Mouse (Mus musculus) spleen, postnatal 36 days (tissue): ENCODE data around the gene Ubash3a.
A peak's percentile ranks its signal among the peaks of the same experiment; 100 is the strongest.

Source experiments
- DNase-seq, 2 experiments: peaks; one replicate each; pipeline ENCODE4 v3.0.0; 2022; ENCODE audit warnings: low spot score in 2 of 2, mixed read lengths in 1 of 2

Gene Ubash3a

DNA sequence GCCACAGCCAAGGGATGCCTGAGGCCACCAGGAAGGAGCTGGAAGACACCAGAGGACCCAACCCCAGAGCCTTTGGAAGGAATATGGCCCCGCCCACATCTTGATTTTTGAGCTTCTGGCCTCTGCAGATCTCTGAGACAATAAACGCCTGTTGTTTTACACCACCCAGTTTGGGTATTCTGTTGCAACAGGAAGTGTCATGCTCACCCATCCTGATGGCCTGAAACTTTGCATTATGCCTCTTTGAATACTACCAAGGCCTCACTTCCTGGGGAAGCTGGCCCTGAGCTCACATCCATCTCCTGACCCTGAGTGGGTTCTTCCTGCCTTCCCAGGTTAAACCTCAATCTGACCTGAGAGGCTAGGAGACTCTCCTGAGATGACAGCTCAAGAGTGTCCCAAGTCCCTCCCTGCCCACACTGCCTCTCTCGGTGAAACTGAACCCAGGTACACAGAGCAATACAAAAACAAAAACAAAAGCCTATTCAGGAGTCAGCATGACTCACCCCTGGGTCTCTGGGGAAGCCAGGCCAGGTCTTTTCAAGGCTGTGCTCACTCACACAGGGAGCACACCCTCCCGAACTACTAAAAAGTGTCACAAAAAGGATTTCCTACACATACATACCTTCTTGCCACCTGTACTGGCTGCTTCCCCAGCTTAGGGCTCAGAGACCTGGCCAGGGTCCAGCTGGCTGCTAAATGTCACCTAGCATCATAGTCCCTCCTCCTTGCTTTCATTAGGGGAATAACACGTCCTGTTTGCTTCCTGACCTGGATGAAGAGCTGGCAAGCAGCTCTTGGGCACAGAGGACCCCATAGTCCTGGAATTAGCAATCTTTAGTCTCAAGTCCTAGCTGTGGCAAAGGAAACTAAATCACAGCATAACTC is 8.6 kb downstream of the Ubash3a start:
- peak in 1 of 2 experiments; percentile 34 for DNase-seq

DNA sequence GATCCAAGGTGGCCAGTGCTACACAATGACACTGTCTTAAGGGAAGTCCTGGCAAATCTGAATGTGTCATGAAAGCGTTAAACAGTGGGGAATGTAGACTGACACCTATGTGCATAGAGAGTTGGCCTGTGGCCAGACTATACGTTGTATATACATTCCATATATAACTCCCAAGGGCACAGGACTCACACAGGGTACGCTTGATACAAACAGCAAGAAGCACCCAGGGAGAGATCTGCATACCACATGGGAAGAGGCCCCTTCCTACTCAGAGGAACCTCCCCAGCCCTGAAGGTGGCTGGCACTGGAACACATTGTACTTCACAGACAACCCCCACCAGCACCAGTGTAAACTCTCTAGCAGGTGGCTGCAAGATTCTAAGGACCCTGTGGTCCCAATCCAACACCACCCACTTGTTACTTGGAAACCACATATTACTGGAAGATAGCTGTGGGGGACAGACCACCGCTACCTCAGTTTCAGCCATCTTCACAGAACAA is 15.2 kb downstream of the Ubash3a start:
- DNase-seq = no peak

DNA sequence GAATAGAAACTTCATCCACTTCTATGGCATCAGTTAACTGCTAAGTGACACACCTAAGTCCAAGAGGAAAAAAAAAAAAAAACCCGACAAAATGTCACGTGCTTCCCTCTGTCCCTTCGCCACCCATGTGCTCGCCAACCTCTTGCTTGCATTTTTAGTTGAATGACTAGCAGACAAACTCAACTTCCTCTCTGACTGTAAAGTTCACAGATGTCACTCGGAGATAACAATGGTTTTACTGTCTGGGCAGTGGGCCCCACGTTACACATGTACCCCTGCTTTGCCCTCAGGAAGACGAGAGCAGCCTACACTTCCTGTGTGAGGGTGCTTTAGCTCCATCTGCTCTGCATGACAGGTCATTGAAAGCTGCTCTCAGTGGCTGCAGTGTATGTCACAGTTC is 16.2 kb downstream of the Ubash3a start:
- DNase-seq = peak; percentile 71 to 74

DNA sequence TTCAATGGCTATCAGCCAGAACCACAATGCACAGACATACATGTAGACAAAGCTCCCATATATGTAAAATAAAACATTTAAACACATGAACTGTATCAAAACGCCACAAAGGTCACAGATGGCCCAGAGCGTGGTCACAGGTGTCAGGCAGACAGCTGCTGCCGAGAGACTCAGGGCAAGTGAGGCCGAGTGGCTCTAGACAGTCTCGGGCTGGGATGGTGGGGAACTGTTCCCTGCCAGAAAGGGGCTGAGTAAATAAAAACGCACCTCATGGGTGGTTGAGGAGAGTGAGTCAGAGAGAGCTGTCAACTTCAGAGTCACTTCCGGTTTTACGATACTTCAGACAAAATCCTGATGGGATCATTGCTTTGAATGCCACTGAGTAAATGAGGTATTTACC is 16.9 kb downstream of the Ubash3a start:
- DNase-seq = peak in 1 of 2 experiments; percentile 26

DNA sequence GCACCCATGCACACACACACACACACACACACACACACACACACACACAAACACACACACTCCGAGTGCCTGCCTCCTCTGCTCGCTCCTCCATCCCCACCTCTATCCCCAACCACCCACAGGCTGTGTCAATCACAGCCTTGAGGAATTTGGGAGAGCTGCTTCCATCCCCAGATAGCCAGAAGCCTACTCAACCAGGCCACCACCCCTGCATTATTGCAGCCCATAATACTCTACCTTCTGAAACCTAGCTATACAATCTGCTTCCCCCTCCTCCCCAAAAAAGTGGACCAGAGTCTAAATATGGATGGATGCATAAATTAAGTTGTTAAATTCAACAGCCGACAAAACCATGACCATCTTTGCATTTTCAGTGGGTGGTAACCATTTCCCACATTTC is 18.7 kb downstream of the Ubash3a start:
- DNase-seq = peak in 1 of 2 experiments; percentile 45

DNA sequence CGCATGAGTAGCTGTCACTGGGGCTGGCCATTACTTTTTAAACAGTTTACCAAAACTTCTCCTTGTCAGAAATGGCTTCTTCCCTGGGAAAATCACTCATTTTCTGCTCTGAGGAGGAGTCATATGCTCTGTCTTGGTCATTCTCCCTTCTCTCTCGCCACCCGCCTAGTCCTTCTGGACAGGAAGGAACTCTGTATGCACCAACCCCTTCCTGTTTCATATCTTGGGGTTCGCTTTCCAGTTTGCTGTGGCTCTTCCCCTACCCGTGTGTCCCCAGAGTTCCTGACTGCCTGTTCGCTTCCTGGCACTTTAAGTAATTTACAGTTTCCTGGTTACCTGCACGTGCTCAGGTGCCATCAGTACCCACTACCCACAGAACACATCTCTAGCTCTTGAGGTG is 19.3 kb downstream of the Ubash3a start:
- no peak for DNase-seq

DNA sequence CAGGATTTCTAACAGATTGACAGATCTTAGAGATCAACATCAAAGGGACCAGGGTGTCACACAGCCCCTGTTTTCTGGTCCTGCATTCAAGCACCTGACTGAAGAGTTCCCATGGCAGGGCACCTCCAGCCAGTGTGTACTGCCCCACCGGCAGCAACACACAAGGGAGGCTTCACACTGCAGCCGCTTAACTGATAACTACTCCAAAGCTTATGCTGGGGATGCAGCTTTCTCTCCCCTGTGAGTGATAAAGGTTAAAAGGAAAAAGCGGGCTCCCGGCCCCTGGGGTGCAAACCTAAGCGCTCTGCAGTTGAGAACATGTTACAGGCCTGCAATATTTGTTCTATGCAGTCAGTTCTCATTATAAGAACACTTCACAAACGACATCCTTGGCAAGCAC is 24.1 kb downstream of the Ubash3a start:
- DNase-seq = no peak

DNA sequence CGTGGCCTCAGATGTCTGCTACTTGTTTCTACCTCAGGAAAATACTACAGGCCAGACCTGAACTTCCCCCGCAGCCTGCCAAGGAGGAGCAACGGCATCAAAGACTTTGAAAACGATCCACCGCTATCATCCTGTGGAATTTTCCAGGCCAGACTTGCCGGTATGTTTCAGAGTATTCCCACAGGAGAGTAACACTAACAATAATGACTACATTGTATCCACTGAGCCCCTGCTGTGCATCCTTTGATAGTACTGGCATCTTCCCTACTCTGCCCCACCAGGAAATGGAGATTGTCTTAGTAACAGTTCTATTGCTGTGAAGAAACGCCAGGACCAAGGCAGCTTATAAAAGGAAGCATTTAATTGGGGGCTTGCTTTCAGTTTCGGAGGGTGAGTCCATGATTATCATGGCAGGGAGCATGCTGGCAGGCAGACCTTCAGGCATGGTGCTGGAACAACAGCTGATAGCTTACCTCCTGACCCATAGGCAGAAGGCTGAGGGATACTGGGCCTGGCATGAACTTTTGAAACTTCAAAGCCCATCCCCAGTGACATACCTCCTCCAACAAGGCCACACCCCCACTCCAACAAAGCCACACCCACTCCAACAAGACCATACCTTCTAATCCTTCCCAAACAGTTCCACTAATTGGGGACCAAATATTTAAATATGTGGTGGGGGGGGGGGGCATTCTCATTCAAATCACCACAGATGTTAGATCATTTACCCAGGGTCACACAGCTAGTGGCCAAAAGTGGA is 24.8 kb downstream of the Ubash3a start:
- no peak for DNase-seq

DNA sequence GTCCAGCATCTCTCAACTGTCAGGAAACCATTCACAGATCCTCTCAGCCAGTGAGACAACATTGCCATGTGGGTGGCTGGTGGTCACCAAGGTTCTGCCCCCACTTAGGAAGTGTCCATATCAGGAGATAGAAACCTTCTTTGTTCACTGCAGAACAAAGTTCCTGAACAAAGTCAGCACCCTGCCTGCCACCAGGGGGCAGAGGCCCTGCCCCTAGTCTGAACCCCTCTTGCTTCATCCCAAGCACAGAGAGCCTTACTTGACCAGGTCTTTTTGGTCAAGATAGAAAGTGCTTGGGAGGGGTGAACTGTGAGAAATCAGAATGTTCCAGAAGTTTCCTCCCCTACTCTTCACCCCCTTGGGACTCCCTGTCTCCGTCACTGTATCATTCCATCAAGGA is 28.2 kb downstream of the Ubash3a start:
- DNase-seq = no peak

DNA sequence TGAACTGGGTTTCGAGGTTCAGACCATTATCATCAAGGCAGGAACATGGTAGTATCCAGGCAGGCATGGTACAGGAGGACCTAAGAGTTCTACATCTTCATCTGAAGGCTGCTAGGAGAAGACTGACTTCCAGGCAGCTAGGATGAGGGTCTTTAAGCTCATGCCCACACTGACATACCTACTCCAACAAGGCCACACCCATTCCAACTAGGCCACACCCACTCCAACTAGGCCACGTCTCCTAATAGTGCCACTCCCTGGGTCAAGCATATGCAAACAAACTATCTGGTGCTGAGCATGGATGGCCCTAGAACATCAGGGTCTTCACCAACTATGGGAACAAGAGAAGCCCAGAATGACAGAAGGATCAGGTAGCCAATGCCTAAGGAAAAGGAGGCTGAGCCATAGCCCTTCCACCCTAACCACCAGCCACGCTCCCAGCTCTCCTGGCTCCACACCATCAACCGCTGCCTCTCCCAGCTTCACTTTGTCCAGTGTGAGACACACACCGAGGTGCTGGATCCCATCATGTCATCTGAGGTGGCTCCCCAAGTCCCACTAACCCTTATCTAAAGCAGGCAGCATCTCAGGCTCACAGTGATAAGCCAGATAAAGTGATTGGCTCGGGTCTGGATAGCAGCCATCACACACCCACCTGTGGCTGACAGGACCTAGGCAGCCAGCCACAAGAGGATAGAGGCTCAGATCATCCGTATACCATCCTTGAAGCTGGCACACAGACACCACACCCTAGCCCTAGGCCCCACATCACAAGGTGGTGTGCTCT is 30.8 kb downstream of the Ubash3a start:
- DNase-seq = no peak

DNA sequence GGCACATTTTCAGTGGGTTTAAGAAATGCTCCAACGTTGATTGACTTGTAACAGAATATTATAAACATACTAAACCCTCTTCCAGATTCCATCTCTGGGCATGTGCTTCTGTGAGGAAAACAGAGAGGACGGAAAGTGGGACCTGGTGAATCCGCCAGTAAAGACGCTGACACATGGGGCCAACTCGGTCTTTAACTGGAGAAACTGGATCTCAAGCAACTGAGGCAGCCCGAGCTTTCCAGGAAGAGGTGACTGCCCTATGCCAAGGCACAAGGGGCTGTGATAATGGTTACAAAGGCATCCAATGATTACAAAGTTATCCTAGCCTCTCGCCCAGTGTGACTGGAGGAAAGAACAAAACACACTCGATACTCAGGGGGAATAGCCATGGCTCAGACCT is 33.5 kb downstream of the Ubash3a start:
- DNase-seq = no peak

DNA sequence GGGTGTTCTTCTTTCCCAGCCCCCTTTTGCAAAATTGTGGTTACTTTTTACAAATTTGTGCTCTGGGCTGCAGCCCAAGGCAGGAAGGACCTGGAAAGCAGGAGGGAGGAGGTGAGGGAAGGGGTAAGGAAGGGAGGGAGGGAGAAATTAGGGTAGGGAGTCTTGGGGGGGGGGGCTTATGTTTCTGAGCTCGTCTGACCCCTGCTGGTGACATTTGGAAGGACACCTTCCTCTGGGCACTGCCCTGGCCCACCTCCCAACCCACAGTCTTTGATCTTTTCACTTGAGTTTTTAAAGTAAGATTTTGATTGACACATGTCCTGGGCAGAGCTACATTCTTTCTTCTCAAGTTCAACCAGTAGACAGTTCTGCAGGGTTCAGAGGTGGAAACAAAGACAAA is 35.1 kb downstream of the Ubash3a start:
- DNase-seq = no peak

DNA sequence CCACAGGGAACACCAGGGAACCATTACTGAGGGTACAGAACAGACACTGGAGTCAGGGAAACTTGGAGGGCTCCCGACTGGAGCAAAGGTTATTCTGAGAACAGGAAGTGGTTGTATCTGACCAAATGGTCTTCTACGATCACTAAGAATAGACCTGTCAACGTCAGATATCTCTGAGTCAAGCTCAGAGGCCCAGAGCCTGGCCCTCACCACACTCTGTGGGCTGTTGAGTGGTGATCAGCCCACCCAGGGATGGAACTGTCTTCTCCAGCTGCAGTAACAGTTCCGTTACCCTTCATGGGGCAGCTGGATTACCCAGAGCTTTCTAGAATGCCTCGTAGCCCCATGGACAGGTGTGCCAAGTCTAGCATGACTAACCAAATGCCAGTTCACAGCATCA is 37.6 kb downstream of the Ubash3a start:
- DNase-seq = no peak

DNA sequence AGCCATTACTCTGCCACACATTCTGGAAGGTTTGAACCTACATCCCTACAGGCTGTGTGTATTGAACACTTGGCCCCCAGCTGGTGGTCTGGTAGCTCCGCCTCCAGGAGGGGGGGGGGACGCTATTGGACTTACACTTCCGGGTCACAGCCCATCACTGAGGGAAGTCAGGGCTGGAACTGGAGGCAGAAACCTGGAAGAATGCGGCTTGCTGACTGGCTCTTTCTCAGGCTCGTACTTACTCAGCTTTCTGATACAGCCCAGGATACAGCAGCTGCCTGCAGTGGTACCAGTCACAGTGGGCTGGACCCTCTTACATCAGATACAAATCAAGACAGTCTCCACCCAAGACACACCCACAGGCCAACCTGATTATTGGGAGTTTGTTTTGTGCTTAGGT is 39.5 kb downstream of the Ubash3a start:
- DNase-seq = no peak

DNA sequence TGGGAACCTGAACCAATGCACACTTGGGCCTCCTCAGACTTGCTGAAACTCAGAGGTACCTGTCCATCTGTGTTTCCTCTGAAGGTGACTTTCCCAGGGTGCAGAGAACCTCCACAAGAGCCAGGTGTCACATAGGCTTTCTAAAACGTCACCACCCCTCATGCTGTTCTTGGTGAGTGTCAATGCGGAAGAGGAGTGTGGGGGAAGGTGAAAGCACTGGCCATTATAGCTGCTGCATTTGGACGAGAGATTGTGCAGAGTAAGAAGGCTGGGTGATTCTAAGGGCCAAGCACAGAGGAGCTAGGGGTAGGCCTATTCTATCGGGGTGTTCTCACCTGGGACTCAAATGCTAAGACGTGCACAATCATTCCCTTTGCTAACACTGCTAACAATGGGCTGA is 46.3 kb downstream of the Ubash3a start:
- DNase-seq = no peak

DNA sequence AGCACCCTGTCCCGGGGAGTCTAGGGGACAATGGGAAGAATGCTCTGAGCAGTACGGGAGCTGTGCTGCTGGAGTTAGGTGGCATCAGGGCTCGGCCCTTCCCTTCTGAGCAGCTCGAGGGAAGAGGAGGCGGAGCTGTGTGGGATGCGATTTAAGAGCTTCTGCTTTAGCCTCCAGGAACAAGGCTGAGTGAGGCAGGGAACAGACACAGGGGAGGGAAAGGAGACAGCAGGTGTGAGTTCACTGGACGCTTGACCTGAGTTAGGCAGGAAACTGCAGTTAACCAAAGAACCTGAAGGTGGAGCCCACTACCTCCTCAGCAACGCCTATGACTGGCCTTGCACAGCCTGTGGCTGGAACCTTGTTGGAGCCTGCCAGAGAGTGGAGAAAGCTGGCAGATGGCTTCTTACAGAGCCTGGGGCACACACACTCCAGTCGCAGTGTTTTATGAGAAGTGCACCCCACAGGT is 46.8 kb downstream of the Ubash3a start:
- DNase-seq = peak; percentile 75 to 78

DNA sequence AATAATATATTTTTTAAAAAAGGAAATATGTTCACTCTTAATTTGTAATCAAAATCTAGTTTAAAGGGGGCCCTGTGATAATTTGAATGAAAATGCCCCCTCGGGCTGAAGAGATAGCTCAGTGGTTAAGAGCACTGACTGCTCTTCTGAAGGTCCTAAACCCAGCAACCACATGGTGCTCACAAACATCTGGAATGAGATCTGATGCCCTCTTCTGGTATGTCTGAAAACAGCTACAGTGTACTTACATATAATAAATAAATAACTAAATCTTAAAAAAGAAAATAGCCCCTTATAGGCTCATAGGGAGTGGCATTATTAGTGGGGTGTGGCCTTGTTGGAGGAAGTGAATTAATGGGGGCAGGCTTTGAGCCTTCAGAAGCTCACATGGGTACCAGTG is 49.5 kb downstream of the Ubash3a start:
- no peak for DNase-seq

DNA sequence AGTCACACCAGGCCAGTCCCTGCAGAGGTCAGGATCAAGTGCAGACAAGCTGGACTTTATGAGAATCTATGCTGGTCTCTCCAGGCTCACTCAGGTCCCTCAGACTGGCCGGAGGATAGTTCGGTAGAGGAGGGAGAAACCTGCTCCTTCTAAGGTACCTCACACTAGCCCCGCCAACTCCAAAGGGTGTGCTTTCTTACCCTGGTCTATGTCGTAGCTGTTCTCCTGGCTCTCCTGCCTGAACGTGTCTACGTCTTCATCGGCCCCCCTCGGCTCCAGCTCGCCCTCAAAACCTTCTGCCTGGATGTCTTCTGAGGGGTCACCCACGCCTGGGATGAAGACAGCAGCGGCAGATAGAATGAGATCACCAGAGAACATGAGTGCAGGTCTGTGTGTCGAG is 50.2 kb downstream of the Ubash3a start:
- no peak for DNase-seq

DNA sequence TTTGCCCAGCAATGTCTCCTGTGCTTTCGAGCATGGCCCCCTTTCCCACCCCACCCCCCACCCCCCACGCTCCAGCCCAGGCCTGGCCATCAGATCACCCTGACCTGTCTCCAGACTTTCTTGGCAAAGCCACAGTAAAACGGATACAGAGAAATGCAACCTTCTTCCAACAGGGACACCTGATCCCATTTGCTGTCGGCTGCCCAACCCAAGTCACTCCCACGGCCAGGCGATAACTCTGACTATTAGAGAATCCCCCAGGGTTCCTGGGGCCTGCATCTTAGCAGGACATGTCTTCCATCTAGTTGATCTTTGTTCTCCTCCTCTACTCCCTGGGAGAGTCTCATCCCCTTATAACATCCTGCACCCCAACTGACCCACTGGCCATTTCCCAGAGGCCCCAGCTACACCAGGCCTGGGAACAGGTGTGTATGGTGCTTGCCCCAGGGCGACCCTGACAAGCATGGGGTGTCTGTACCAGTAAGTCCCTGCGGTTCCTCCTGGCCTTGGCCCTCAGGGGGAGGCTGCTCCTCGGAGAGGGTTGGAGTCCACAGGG is 50.7 kb downstream of the Ubash3a start:
- no peak for DNase-seq

DNA sequence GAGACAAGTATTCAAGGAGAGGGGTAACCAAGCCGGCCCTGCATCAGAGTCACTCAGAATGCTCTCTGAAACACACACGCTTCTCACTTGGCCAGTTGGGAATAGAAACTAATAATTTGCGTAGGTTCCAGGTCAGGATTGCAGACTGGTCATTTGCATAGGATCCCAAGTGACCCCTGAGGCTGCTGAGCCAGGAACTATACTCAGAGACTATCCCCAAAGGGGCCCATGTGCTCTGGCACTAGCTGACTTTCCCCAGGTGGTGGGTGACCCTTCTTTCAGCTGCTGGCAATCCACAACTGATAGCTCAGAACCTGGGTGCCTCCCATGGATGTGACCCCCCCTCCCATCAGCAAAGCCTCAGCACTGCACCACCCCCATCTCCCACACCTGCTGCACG is 51.5 kb downstream of the Ubash3a start:
- no peak for DNase-seq

DNA sequence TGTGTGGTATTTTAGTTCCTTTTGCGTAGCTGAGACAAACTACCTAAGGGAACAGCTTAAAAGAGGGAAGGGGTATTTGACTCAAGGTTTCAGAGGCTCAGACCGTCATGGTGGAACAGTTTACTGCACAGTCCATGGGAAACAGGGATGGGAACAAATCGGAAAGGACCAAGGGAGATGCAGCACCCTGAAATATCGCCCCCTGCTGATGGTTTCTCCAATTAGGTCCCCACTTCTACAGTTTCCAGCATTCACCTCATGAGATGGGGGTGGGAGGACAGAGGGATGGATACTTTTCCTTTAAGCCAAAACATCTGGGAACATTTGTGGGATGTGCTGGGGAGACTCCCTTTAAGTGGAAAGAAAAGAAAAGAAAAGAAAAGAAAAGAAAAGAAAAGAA is 52.2 kb downstream of the Ubash3a start:
- DNase-seq = peak in 1 of 2 experiments; percentile 40

DNA sequence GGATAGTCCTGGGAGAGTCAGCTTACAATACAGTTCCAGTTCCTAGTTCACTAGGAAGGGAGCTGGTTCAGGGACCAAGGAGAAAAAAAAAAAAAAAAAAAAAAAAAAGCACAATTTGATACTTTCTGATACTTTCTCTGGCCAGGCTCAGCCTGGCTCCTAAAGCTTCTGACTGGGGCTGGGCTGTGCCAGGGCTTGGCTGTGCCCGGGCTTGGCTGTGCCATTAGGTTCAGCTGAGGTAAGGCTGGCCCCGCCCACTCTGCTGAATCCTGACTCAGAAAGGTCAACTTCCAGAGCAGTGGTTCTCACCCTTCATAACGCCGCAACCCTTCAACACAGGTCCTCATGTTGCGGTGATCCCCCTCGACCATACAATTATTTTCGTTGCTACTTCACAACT is 52.8 kb downstream of the Ubash3a start:
- no peak for DNase-seq
